Mouse (Mus musculus) brain, embryonic 14.5 days (tissue): ENCODE results near the gene Etv3.
"Not testable (repeated sequence)": the region's sequence is repeated elsewhere in the genome, so short reads cannot be mapped to it uniquely, and the experiment has no call there.

Experiments
- CTCF ChIP-seq: fragments of 200-500 bp; IDR thresholded peaks from 2 replicates; pipeline ENCODE4 v1.5.1; 2012; ENCODE audit warnings: inconsistent platforms, mild to moderate bottlenecking, moderate library complexity, borderline replicate concordance; ENCODE audit not compliant: insufficient read depth, insufficient read length; ENCODE audit errors: extremely low read depth
- POLR2A ChIP-seq: fragments of 200-500 bp; IDR thresholded peaks from 2 replicates; pipeline ENCODE4 v1.6.1; 2012; ENCODE audit warnings: mild to moderate bottlenecking, inconsistent platforms, borderline replicate concordance; ENCODE audit not compliant: poor library complexity, insufficient read depth, insufficient read length, severe bottlenecking; ENCODE audit errors: extremely low read depth

- TF ChIP-seq POLR2A, CTCF: not testable (repeated sequence)
Measured at GRCm38 (mm10) chr3:87478596-87478995, 46.6 kb upstream of the Etv3 start.
